Mouse (Mus musculus): ENCODE data around the gene Dazap1. TPM values are rescaled to one million over a fixed set of nuclear protein-coding genes. Genes with fewer than 3 reads are reported as not detected.

The Dazap1 gene
- total and polyA plus RNA-seq, 3 experiments, result 159 to 236 TPM; not detected in 1

DNA sequence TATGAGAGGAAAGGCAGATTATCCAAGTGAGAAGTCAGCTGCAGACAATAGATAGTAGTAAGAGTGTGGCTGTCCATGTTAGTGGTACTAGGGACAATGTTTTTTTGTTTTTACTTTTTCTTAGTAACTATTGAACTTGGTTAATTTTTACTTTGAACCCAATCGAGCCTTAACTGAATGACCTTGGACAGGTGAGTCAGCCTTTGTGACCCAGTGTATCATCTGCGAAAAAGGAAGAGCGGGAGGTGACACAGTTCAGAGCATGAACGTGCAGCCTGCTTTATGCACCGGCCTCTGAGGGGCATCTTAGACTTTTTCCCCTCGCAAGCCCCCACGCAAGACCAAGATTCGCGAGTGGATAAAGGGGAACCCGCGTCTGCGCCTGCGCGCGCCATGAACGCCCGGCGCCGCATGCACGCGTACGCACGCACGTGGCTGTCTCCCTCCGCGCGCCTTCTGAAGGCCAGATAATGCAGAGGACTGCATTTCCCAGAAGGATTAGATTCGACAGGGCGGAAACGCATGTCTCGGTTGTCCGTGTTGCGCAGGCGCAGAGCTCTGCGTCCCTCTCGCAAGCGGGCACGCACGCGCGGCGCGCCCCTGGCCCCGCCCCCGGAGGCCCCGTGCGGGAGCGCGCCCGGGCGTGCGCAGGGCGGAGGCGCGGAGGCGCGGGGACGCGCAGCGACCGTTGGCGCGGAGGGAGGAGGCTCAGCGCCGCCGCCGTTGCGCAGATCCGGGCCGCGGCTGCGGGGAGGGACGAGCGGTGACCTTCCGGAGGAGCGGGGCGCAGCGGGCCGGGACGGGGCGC, 3.3 kb downstream of the Dazap1 start (continued):
- TF ChIP-seq USF1 (IDR thresholded peaks at IDR 0.05; ENCODE audit: low read depth, low read length) (peak; percentile 88), GABPA (IDR thresholded peaks at IDR 0.05; ENCODE audit: low read depth, low read length) (no peak), EP300 (IDR thresholded peaks at IDR 0.05; ENCODE audit: low read depth in 1 of 2, low read length in 2 of 2) (peak; percentile 26 to 28; a peak in 2 of 4 replicates), RCOR1 (IDR thresholded peaks at IDR 0.05; ENCODE audit: low read depth, low read length) (no peak), CTCF (IDR thresholded peaks at IDR 0.05 in 2 of 3, conservative IDR thresholded peaks at IDR 0.05 in 1 of 3; ENCODE audit: control insufficient read depth in 1 of 3, insufficient read depth in 1 of 3, low read depth in 2 of 3, low read length in 3 of 3, poor library complexity in 1 of 3, severe bottlenecking in 1 of 3) (0 out of 6 replicates have a peak, but pooled peaks of 1 of the 3 experiments have one; percentile 2), NELFE (IDR thresholded peaks at IDR 0.05; ENCODE audit: low read depth, low read length) (peak; percentile 78), TCF12 (IDR thresholded peaks at IDR 0.05; ENCODE audit: low read depth, low read length) (no peak; the same call in 1 of the 2 replicates), BHLHE40 (IDR thresholded peaks at IDR 0.05; ENCODE audit: borderline replicate concordance, low read depth, low read length) (peak; percentile 85), UBTF (IDR thresholded peaks at IDR 0.05; ENCODE audit: borderline replicate concordance, insufficient read depth, low read depth, low read length) (no peak), ZC3H11A (IDR thresholded peaks at IDR 0.05; ENCODE audit: low read depth, low read length) (no peak), MEF2A (IDR thresholded peaks at IDR 0.05; ENCODE audit: extremely low read depth, insufficient replicate concordance, low read depth, low read length, poor library complexity, severe bottlenecking) (no peak), POLR2AphosphoS2 (IDR thresholded peaks at IDR 0.05; ENCODE audit: low read length) (peak; percentile 78; the same call in 1 of the 2 replicates), MYC (IDR thresholded peaks at IDR 0.05; ENCODE audit: low read depth, low read length) (peak; percentile 99)

GRCm38 (mm10) chr10:80265149-80265486, 3.8 kb downstream of the Dazap1 start:
- peak overlapping the region; percentile 93 for H3K9ac ChIP-seq (ENCODE audit: control insufficient read depth, low read depth, low read length, poor library complexity, severe bottlenecking)
- no peaks in the 10 kb centered on the region for H3K27me3 ChIP-seq (ENCODE audit: control insufficient read depth in 1 of 2, insufficient read depth in 2 of 2, low read length in 2 of 2)
- no peak for DNase-seq (ENCODE audit: low read depth, low spot score)
- peaks cover 6 to 28% of the 10 kb centered on the region in 2 experiments; a peak in 3 of 4 replicates for H3K4me1 ChIP-seq (ENCODE audit: control insufficient read depth in 1 of 2, insufficient read depth in 2 of 2, low read length in 2 of 2)
- H3K4me3 ChIP-seq (ENCODE audit: control insufficient read depth in 1 of 2, insufficient read depth in 1 of 2, low read depth in 2 of 2, low read length in 2 of 2), result peak overlapping the region; percentile 91 to 98
- no peaks in the 10 kb centered on the region for H3K9me3 ChIP-seq (replicated peaks; ENCODE audit: insufficient read depth, low read length)
- H3K36me3 ChIP-seq (ENCODE audit: control insufficient read depth in 1 of 2, insufficient read depth in 2 of 2, low read length in 2 of 2), result peaks cover 4 to 22% of the 10 kb centered on the region in 2 experiments
- H3K79me2 ChIP-seq (ENCODE audit: control insufficient read depth, insufficient read depth, low read length, poor library complexity), result peaks cover 48% of the 10 kb centered on the region
- TF ChIP-seq RAD21 (IDR thresholded peaks at IDR 0.05; ENCODE audit: low read depth, low read length), result no peak
- no peak for TF ChIP-seq USF2 (IDR thresholded peaks at IDR 0.05; ENCODE audit: borderline replicate concordance in 1 of 2, insufficient read depth in 1 of 2, low read depth in 1 of 2, low read length in 2 of 2)
- TF ChIP-seq ETS1 (IDR thresholded peaks at IDR 0.05; ENCODE audit: low read depth, low read length), result no peak
- TF ChIP-seq POLR2AphosphoS5 (IDR thresholded peaks at IDR 0.05; ENCODE audit: borderline replicate concordance, low read depth, low read length), result no peak
- TF ChIP-seq TBP (IDR thresholded peaks at IDR 0.05; ENCODE audit: low read depth, low read length), result no peak
- no peak for TF ChIP-seq ZNF384 (IDR thresholded peaks at IDR 0.05; ENCODE audit: low read depth, low read length)
- no peak for TF ChIP-seq JUND (IDR thresholded peaks at IDR 0.05; ENCODE audit: low read depth, low read length)
- TF ChIP-seq ZMIZ1 (IDR thresholded peaks at IDR 0.05; ENCODE audit: low read depth, low read length), result no peak
- no peak for TF ChIP-seq UBTF (IDR thresholded peaks at IDR 0.05; ENCODE audit: borderline replicate concordance, insufficient read depth, low read depth, low read length)
- peak overlapping the region; percentile 74 for H3K27ac ChIP-seq (ENCODE audit: control insufficient read depth, low read depth, low read length)

All from MEL (cell line).